In genomic region chr7:29280801-29281200, GRCm38 (mm10) we compare ENCODE assay signal across 8 mouse cellular contexts. TPM values are rescaled to one million over a fixed set of nuclear protein-coding genes. Genes with fewer than 3 reads are reported as not detected.
DNase-seq lines count a peak whose midpoint lies in the region; ATAC-seq and TF ChIP-seq lines count a peak whose summit lies in the region.

No protein-coding gene starts in this region.

- H3K4me3 ChIP-seq in spleen, adult 2 months (ENCODE audit: extremely low read depth, insufficient read depth, insufficient read length): peak overlapping the region; percentile 75; the same call in 1 of the 2 replicates
- H3K4me3 ChIP-seq in limb, embryonic 14.5 days (replicated peaks; ENCODE audit: low read length): peak overlapping the region; percentile 65
- peak overlapping the region; percentile 60 for H3K4me3 ChIP-seq in stomach, embryonic 16.5 days (replicated peaks; ENCODE audit: low read length)

- H3K27ac ChIP-seq in spleen, adult 2 months (ENCODE audit: insufficient read depth, low read length): no peak overlapping the region
- H3K27ac ChIP-seq in limb, embryonic 14.5 days (replicated peaks; ENCODE audit: low read depth, low read length): no peak overlapping the region
- peak overlapping the region; percentile 86 for H3K27ac ChIP-seq in stomach, embryonic 16.5 days (ENCODE audit: low read length)

- H3K4me1 ChIP-seq in spleen, adult 2 months (ENCODE audit: control insufficient read depth, insufficient read depth, insufficient read length): peaks cover 6% of the 10 kb centered on the region
- H3K4me1 ChIP-seq in limb, embryonic 14.5 days (ENCODE audit: control insufficient read depth, insufficient read depth, low read length): peaks cover 9% of the 10 kb centered on the region; the same call in 1 of the 2 replicates
- peaks cover 9% of the 10 kb centered on the region; the same call in 1 of the 2 replicates for H3K4me1 ChIP-seq in stomach, embryonic 16.5 days (ENCODE audit: control insufficient read depth, insufficient read depth, low read length)

- ATAC-seq in limb, embryonic 14.5 days (ENCODE audit: low FRiP score, low read depth): no peak
- no peak for ATAC-seq in stomach, embryonic 16.5 days (ENCODE audit: insufficient read depth, low FRiP score)

- DNase-seq in cerebellum, adult 9-10 months: peak; percentile 57
- DNase-seq in cerebellum, postnatal 36 days: no peak
- no peak for DNase-seq in spleen, adult 2 months (ENCODE audit: low read depth in 1 of 2, low spot score in 2 of 2)
- DNase-seq in spleen, postnatal 36 days (ENCODE audit: low spot score in 2 of 2): no peak
- no peak for DNase-seq in limb, embryonic 14.5 days (ENCODE audit: low spot score)
- no peak for DNase-seq in ovary, postnatal 36 days (ENCODE audit: low spot score)
- DNase-seq in embryo, embryonic 9.5 days (ENCODE audit: extremely low spot score): no peak

- H3K36me3 ChIP-seq in spleen, adult 2 months (ENCODE audit: control insufficient read depth, insufficient read depth, low read length): no peaks in the 10 kb centered on the region
- no peaks in the 10 kb centered on the region; the same call in 1 of the 2 replicates for H3K36me3 ChIP-seq in limb, embryonic 14.5 days (ENCODE audit: control insufficient read depth, insufficient read depth, low read length)
- H3K36me3 ChIP-seq in stomach, embryonic 16.5 days (ENCODE audit: control insufficient read depth, insufficient read depth, low read length): no peaks in the 10 kb centered on the region

- peak overlapping the region; percentile 70 for H3K9ac ChIP-seq in limb, embryonic 14.5 days (ENCODE audit: low read depth, low read length, severe bottlenecking)
- H3K9ac ChIP-seq in stomach, embryonic 16.5 days (ENCODE audit: low read length): peak overlapping the region; percentile 79

- WGBS in spleen, adult 2 months: 13% methylated on average over 13 of the region's 13 CpGs
- WGBS in limb, embryonic 14.5 days: 8% methylated on average over 13 of the region's 13 CpGs
- 11% methylated on average over 13 of the region's 13 CpGs for WGBS in stomach, embryonic 16.5 days

- peak overlapping the region; percentile 97 for H3K4me2 ChIP-seq in limb, embryonic 14.5 days (replicated peaks; ENCODE audit: low read depth, low read length, severe bottlenecking)
- peak overlapping the region; percentile 81 for H3K4me2 ChIP-seq in stomach, embryonic 16.5 days (ENCODE audit: low read depth, low read length)

- TF ChIP-seq CTCF in spleen, adult 2 months (IDR thresholded peaks at IDR 0.05; ENCODE audit: extremely low read depth, insufficient read depth, insufficient read length, insufficient replicate concordance): no peak

- no peaks in the 10 kb centered on the region for H3K27me3 ChIP-seq in spleen, adult 2 months (ENCODE audit: control insufficient read depth, insufficient read depth, low read length)
- no peaks in the 10 kb centered on the region for H3K27me3 ChIP-seq in limb, embryonic 14.5 days (ENCODE audit: control insufficient read depth, insufficient read depth, low read length)
- H3K27me3 ChIP-seq in stomach, embryonic 16.5 days (ENCODE audit: control insufficient read depth, insufficient read depth, low read length): peaks cover 9% of the 10 kb centered on the region; the same call in 1 of the 2 replicates

- H3K9me3 ChIP-seq in limb, embryonic 14.5 days (ENCODE audit: control insufficient read depth, low read length): no peaks in the 10 kb centered on the region
- no peaks in the 10 kb centered on the region for H3K9me3 ChIP-seq in stomach, embryonic 16.5 days (replicated peaks; ENCODE audit: control insufficient read depth, low read length)

- no peak for TF ChIP-seq POLR2A in spleen, adult 2 months (IDR thresholded peaks at IDR 0.05; ENCODE audit: low read depth, low read length)
- TF ChIP-seq POLR2A in limb, embryonic 14.5 days (IDR thresholded peaks at IDR 0.05; ENCODE audit: borderline replicate concordance, extremely low read depth, insufficient read depth, insufficient read length): no peak

RNA-seq across cellular contexts. Expression of gene Spint2, which starts 0.9 kb away (rescaled TPM):
- 69.7 and 88.3 TPM in 2 replicates for polyA plus RNA-seq in spleen, adult 2 months (2012; rRNA removed)
- polyA plus RNA-seq in limb, embryonic 14.5 days (2012; rRNA removed): 88.7 and 95.3 TPM in 2 replicates
- 149 and 160 TPM in 2 replicates for polyA plus RNA-seq in limb, embryonic 14.5 days (2014; fragmentation: Nextera tagmentation; extraction: Ambion mirVana)
- polyA plus RNA-seq in stomach, embryonic 16.5 days (2015; fragmentation: Nextera tagmentation; extraction: Ambion mirVana): 399 and 413 TPM in 2 replicates

RNA-seq across cellular contexts. Expression of gene Ppp1r14a, which starts 8.3 kb away (rescaled TPM):
- 27.3 and 62.6 TPM in 2 replicates for polyA plus RNA-seq in spleen, adult 2 months (2012; rRNA removed)
- 8.7 and 9.6 TPM in 2 replicates for polyA plus RNA-seq in limb, embryonic 14.5 days (2012; rRNA removed)
- polyA plus RNA-seq in limb, embryonic 14.5 days (2014; fragmentation: Nextera tagmentation; extraction: Ambion mirVana): 9.0 and 13.8 TPM in 2 replicates
- 46.8 and 48.8 TPM in 2 replicates for polyA plus RNA-seq in stomach, embryonic 16.5 days (2015; fragmentation: Nextera tagmentation; extraction: Ambion mirVana)

RNA-seq across cellular contexts. Expression of gene Dpf1, which starts 22.9 kb away (rescaled TPM):
- polyA plus RNA-seq in spleen, adult 2 months (2012; rRNA removed): 0.06 and 0.35 TPM in 2 replicates
- polyA plus RNA-seq in limb, embryonic 14.5 days (2012; rRNA removed): 10.6 and 10.7 TPM in 2 replicates
- 13.2 and 13.7 TPM in 2 replicates for polyA plus RNA-seq in limb, embryonic 14.5 days (2014; fragmentation: Nextera tagmentation; extraction: Ambion mirVana)
- polyA plus RNA-seq in stomach, embryonic 16.5 days (2015; fragmentation: Nextera tagmentation; extraction: Ambion mirVana): 5.3 and 5.9 TPM in 2 replicates

RNA-seq across cellular contexts. Expression of gene 2200002D01Rik, which starts 32.5 kb away (rescaled TPM):
- polyA plus RNA-seq in spleen, adult 2 months (2012; rRNA removed): 0.51 and 1.0 TPM in 2 replicates
- polyA plus RNA-seq in limb, embryonic 14.5 days (2012; rRNA removed): 0.32 and 0.92 TPM in 2 replicates
- 1.2 and 3.0 TPM in 2 replicates for polyA plus RNA-seq in limb, embryonic 14.5 days (2014; fragmentation: Nextera tagmentation; extraction: Ambion mirVana)
- polyA plus RNA-seq in stomach, embryonic 16.5 days (2015; fragmentation: Nextera tagmentation; extraction: Ambion mirVana): 77.3 and 80.2 TPM in 2 replicates

RNA-seq across cellular contexts. Expression of gene Yif1b, which starts 42.7 kb away (rescaled TPM):
- polyA plus RNA-seq in spleen, adult 2 months (2012; rRNA removed): 74.2 and 97.6 TPM in 2 replicates
- polyA plus RNA-seq in limb, embryonic 14.5 days (2012; rRNA removed): 107 and 150 TPM in 2 replicates
- 130 and 139 TPM in 2 replicates for polyA plus RNA-seq in limb, embryonic 14.5 days (2014; fragmentation: Nextera tagmentation; extraction: Ambion mirVana)
- 89.4 and 92.2 TPM in 2 replicates for polyA plus RNA-seq in stomach, embryonic 16.5 days (2015; fragmentation: Nextera tagmentation; extraction: Ambion mirVana)
